Mouse (Mus musculus): ENCODE results near the gene Btf3l4.

DNA sequence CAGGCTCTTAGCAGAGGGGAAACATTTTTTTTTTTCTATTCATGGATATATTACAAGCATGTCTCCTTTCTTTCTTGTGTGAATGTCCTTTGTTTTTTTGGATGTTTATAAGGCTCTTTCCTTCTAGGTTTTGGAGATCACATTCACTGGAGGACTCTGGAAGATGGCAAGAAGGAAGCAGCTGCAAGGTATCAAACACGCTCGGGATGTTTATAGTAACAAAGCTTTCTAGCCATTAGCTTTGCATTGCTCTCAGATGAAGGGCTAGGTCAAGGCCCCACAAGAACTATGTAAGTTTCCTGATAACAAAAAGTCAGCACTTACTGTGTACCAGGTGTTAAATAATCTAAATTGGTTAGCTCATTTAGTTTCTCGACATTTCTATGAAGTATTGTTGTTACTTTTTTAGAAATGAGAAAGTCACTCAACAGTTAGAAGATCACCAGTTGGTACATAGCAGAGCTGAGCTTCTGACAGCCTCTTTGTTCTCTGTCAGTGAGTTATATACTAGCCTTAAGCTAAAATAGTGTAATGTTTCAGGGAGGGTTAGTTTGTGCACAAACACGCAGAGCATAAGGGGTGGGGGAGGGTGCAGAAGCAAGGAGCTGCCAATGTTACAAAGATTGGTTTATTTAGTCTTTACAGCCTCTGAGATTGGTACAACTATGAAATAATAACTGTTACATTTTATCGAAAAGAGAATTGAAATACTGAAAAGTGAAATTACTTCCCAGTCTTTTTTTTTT is 12.6 kb upstream of the Btf3l4 start:
- TF ChIP-seq GATA1 (IDR thresholded peaks at IDR 0.05; ENCODE audit: low read length) (no peak), TAL1 (IDR thresholded peaks at IDR 0.05; ENCODE audit: low read length) (no peak)
